Mouse (Mus musculus): ENCODE results near the gene Tmod3. TPM values are rescaled to one million over a fixed set of nuclear protein-coding genes. Genes with fewer than 3 reads are reported as not detected.
A peak's percentile ranks its signal among the peaks of the same experiment; 100 is the strongest.

Gene Tmod3
- polyA plus RNA-seq (2012; rRNA removed) = 24.7 and 28.1 TPM in 2 replicates

DNA sequence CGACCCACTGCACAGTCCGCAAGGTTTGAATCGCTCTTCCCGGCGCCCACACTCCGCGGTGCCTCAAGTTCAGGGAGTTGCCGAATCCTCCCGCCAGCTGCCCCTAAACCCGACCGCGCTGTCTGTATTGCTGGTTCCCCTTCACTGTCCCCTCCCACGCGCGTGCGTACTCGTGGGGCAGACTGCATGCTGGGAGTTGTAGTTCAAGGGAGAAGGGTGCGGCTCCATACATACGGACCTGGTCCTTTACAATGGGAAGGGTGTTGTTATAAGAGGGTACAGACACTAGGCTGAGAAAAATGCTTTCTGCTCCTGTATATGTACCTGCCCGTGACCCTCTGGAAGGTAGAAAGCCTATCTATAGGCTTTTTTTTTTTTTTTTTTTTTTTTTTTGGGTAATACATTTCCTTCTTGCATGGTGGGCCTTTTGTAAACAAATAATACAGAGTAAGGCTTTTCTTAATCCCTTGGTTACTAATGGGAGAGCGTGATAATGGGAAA, at the start of gene Tmod3:
Gene Tmod3, minus strand, starts transcription at position 146 of the 501 bp plus-strand sequence.
- peak; percentile 45 for DNase-seq (ENCODE audit: low read depth)

DNA sequence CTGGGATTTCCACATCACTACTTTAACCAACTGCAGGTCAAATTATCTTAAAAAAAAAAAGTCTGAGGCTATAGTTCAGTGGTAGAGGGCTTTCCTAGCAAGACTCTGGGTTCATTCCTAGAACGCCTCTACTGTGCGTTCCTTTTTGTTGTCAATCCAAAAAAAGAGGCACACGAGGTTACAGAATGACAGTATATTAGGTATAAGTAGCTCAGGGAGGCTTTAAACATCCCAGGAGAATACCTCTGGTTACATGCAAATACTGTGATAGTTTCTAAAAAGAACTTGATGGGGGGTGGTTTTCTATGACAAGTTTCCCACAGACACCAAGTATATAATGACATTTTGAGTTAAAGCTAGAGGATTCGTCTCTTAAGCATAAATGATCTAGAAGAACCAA, 48.0 kb upstream of the Tmod3 start:
- DNase-seq (ENCODE audit: low read depth) = no peak

DNA sequence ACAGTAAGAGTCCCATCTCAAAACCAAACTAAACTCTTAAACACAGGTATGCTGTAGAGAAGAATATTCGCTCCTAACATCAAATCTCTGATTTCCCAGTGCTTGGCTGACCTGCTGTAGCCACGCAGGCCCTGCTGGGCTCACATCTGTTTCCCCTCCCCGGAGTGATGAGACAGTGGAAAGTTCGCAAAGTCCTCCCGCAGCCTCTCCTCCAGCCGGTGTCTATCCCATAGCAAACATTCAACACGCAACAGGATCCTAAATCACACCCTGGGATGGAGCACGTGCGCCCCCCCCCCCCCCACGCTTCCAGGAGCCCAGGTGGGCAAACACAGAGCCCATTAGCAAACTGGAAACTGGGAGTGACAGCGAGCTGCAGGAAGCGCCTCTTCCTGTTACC, 42.1 kb upstream of the Tmod3 start:
- no peak for DNase-seq (ENCODE audit: low read depth)

DNA sequence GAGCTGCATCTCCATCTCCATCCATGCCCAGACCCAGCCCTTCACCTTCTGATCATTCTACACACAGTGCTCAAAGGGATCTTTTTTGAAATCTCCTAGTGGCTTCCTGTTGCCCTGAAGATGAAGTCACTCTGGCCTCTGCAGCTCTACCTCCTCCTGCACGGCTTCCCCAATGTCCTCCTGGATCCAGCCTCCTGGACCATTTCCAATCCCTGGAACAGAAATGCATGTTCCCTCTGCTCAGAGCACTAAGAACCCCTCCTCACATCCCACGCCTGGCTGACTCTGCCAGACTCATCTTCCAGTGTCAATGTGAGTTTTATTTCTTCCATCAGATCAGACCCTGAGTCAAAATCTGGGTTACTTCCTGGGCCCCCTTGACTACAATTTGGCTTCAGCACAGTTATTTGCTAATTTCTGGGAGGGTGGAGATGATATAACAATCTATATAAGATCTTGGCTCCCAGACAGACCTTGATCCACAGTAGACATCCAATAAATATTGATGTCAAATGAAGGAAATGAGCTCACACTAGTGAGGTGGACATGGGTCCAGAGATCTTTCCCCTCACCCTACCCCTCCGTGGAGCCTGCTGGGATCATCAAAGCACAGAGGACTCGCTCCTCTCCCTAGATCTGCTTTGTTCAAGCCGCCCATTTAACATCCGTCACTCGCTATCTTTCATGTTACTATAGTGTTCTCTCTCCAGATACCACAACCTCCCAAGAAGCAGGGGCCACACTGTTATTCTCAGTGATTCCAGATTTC, 40.9 kb upstream of the Tmod3 start:
- no peak for DNase-seq (ENCODE audit: low read depth)

DNA sequence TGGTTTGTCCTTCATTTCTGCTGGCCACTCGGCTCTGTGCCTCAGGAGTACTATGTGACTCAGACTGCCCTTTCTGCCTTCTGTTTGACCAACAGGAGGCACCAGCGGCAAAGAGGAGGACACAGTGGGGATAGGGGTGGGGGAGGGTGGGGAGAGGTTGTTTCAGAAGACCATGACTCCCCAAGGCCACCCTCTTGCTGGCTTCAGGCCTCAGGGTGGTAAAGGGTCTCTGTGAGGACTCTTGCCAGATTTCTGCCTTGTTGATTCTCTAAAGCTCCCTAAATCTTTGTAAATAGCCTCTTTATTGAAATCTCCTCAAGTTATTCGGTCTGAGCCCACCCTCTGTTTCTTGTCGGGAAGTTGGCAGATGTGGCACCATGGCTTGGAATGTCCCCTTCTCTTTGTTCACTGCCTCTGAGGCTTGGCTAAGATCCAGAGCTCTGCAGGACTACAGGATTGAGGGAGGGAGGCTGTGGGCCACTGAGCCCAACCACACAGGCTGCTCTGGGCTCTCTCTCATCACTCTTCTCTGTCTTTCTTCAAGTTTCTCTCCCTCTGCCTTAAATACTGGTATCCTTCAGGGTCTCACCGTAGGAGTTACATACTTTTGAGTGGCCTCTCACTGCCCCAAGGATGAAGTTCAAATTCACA, 39.9 kb upstream of the Tmod3 start:
- no peak for DNase-seq (ENCODE audit: low read depth)

DNA sequence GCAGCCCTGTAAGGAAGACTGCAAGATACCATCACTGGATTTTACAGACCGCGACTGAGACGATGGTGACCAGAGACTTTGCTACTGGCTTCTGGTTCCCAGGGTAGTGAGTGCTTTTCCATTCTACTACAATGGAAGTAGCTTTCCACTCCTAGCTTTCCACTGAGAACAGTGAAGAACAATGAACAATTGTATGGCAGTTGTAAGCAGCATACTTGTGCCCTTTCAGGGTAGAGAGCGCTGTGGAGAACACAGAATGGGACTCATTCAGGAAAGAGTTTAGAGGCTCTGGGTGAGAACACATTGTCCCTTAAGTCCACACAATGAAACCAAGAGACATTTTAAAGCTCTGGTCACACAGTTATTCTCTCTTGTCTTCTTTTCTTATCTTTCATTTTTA, 38.1 kb upstream of the Tmod3 start:
- no peak for DNase-seq (ENCODE audit: low read depth)

DNA sequence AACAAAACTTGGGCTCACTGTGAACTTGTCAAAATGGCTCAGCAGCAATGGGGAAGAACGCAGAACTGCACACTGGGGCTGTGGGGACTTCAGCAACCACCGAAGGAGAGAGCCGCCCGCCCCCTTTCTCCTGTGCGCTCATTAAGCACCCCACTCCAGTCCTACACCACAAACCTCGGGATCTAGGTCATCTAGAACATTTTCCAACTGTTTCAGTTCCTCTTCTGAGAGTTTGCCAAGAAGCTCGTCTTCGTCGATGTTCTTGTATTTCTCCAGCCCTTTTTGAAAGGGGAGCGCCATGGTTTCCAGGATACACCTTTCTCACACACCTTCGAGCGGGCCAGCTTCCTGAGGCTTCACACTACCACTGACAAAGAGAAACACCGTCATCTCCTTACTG, 37.6 kb upstream of the Tmod3 start:
- no peak for DNase-seq (ENCODE audit: low read depth)

DNA sequence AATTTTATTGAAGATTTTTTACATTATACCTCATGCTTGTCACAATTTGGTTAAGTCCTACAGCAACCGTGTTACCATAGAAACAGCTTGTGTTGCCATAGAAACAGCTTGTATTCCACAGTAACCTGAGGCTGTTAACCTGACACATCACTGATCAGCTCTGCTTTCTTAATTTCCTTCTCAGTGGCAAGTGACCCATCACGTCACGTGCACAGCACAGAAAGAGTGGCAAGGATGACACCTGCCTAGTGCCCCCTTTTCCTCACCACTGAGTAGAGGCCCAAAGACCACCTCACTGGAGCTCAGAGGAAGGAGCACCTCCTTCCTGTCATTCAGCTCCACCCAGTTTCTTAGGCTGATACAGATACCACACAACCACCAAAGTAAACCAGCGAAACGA, 34.0 kb upstream of the Tmod3 start:
- DNase-seq (ENCODE audit: low read depth) = no peak

DNA sequence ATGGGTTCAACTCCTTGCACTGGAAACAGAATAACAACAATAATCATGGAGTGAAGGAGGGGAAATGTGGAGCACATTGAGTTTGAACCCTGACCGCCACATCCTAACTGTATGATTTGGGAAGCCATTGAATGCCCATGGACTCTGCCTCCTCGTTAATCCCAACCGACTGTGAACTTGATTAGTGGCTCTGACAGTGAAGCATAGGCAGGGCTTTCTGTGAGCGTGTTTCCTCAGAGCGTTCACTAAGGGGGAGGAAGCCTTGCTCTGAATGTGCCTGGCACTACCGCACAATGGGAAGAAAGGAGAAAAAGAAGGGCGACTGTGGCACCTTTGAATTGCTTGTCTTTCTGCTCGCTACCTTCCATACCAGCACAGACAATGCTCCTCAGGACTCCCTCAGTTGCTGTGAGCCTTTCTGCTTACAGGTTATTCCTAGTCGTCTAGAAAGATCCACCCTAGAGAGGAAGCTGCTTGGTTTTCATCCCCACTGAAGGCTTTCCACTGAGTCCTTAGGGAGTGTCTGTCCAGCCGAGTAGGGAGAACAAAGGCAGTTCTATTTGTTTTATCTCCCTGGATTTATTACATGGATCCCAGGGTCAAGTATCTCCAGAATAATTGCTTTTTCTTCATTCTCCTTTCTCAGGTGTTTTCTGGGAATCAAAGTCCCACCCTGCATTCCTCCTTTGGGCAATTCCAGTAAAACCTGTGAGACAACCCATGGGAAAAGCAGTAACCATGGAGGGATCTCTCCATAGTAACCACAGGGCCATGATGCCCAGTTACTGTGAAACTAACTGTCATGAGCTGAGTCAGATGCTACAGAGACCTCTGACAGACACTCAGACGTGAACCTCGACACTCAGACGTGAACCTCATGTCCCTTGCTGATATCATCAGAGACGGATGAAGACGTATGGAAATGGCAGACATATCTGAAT, 30.7 kb upstream of the Tmod3 start:
- DNase-seq (ENCODE audit: low read depth) = no peak

DNA sequence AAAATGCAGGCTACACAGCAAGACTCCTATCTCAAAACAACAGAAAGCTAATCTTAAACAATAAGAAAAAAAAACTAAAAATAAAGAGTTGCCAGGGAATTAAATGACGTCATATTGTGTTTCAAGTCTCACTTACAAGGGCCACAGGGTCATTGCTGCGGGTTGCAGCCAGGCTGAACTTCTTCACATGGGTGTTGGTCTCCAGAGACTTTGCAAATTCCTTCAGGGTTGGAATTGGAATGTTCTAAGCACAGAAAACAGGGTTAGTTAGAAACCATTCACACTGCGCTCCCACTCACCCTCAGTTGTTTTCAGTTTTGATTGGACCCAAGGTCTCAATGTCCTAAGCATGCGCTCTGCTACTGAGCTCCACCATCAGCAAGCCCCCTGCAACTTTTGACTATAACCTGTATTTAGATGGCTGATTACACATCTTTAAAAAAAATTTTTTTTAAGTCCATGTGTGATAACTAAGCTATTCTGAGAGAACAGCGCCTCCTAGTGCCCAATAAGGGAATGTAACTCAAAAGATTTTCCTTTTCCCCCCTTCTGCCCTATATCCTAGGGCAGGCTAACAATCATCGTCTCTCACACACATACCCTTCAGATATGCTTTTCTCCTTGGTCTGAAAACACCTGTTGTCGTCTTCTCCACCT, 22.4 kb upstream of the Tmod3 start:
- DNase-seq (ENCODE audit: low read depth) = no peak

DNA sequence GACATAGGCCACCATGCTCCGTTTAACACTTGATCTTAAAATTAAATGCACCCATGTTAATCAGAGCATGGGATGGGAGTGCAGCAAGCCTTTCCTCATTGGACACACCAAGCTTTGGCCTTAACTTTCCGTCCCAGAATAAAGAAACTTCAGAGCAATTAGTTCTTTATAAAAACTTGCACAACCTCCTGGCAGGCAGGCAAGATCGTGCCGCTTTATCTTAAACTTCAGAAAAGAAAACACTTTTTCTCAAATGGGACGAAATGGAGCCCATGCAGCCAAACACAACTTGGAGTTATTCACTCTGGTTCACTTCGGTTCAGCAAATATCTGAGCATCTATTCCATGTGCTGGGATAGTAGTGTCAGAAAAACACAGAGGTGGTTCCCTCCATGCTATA, 19.9 kb upstream of the Tmod3 start:
- DNase-seq (ENCODE audit: low read depth) = no peak

DNA sequence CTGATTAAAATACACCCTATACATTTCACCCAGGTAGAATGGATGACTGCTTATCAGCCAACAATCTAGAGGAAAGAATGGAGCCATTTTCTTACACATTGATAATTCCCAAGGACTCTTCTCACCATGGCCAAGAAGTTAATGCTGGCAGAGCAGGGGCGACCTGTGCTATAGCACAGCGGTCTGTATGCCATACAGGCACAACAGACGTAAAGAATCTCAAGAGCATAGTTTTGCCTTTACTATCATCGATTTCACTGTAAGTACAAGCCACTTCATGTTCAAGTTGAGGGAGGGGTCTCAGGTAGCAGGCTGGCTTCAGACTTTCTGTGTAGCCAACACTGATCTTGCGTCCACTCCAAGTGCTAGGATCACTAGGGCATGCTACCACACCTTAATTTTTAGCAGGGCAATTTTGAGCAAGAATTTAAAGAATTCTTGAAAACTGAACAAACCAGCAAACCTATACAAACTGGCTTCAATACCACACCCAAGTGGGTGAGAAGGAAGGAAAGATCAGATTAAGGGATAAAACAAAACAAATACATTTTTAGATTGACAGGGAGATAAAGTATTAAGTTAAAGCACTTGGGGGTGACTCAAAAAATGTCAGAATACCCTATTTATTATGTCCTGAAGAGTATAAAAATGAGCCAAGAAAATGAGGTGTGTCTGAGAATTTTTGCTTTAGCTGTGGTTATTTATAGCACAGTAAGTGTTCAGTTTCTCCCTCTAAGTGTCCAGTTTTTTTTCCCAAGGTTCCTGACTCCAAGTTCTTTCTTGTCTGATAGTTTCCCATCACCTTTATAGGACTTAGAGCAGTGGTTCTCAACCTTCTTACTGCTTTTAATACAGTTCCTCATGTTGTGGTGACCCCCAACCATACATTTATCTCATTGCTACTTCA, 11.8 kb upstream of the Tmod3 start:
- DNase-seq (ENCODE audit: low read depth) = no peak

DNA sequence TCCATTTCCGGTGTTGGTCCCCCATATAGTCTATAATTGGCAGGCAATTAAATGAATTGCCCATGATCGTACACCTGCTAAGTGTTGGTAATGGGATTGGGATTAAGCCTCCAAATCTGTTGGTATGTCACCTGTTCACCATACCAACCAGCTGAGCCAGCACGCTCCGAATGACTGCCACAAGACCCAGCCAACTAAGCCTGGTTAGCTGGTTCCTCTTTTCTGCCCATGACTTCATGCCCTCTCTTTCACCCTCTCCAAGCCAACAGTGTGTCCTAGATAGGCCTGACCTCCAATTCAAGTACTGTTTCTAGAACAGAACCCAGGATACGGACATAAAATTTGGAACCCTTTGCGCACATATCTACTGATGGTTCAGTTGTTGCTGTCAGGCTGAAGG, 8.9 kb upstream of the Tmod3 start:
- DNase-seq (ENCODE audit: low read depth) = no peak

DNA sequence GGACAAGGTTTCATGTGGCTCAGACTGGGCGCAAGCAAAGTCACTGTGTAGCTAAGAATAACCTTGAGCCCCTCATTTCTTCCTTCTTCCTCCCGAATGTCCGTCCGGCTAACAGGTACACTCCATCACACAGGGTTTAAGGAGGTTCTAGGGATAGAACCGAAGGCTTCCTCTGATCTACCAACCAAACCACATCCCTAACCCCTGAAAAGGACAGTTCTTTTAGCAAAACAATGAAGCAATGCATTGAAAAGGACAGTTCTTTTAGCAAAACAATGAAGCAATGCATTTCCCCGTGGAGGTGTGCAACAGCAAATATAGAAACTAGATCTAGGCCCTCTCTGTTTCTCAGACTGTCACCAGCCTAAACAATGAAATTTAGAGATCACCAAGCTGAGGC, 5.4 kb upstream of the Tmod3 start:
- DNase-seq (ENCODE audit: low read depth) = no peak

DNA sequence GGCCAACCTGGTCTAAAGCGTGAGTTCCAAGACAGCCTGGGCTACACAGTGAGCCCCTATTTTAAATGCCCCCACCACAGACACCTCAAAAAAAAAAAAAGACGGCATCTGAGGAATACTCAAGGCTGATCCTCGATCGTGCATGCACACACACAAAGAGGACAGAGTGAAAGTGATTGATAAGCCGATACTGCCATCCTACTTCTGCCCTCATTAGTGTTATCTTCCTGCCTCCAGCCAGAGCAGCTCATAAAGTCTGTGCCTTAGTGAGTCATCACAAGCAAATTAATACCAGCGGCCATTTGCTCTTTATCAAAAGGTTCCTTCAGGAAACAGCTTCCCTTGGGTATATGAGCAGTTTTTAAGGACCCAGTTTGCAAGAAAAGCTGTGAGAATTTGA, 4.2 kb upstream of the Tmod3 start:
- DNase-seq (ENCODE audit: low read depth) = no peak

DNA sequence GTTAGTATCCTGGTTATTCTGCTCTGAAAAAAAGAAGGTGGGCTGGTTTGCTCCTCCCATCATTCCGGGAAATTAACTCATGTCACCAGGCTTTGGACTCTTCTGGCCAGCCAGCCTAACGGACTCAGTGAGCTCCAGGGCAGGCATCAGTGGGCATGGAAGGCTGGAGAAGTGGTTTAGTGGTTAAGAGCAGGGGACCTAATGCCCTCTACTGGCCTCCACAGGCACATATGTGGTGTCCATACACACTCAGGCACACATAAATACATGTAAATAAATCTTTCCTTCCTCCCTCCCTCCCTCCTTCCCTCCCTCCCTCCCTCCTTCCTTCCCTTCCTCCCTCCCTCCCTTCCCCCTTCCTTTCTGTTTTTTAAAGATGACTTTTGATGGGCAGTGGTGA, 3.7 kb upstream of the Tmod3 start:
- DNase-seq (ENCODE audit: low read depth) = no peak

DNA sequence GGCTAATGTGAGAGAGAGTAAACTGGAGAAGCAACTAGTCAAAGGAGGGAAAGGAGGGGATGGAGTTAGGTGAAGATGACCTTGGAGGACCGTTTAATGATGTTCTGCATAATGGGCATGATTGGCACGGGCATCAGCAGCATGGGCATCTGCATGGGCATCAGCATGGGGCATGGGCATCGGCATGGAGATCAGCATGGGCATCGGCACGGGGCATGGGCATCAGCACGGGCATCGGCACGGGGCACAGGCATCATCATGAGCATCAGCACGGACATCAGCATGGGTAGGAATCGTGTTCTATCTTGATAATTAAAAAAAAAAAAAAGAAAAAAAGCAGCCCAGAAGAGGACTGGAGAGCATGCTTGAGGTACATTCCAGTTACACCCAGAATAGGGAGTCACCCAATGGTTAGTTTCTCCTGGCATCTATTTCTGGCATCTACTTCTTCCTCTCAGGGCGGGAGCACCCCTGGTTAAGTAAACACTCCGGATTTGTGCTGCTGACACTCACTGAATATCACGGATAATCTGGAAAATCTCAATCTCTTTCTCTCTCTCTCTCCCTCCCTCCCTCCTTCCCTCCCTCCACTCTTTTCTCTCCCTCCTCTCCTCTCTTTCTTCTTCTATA, 1.7 kb upstream of the Tmod3 start:
- no peak for DNase-seq (ENCODE audit: low read depth)

DNA sequence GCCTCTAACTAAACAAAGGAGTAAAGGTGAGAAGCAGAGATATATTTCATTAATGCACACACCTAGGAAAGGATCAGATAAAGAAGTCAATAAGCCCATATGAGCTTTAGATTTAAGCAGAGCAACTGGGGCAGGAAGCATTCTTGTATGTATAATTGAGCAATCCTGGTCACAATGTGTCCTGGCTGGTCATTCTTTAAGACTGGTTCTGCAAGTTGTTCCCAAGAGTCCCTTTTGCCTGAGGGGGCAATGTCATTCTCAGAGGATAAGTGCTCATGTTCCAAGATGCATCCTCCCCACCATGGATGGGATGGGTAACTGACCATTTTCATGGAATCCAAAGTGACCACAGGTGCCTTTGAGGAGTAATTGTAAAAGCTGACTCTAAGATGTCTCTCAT, 896 bp upstream of the Tmod3 start:
- peak; percentile 45 for DNase-seq (ENCODE audit: low read depth)

DNA sequence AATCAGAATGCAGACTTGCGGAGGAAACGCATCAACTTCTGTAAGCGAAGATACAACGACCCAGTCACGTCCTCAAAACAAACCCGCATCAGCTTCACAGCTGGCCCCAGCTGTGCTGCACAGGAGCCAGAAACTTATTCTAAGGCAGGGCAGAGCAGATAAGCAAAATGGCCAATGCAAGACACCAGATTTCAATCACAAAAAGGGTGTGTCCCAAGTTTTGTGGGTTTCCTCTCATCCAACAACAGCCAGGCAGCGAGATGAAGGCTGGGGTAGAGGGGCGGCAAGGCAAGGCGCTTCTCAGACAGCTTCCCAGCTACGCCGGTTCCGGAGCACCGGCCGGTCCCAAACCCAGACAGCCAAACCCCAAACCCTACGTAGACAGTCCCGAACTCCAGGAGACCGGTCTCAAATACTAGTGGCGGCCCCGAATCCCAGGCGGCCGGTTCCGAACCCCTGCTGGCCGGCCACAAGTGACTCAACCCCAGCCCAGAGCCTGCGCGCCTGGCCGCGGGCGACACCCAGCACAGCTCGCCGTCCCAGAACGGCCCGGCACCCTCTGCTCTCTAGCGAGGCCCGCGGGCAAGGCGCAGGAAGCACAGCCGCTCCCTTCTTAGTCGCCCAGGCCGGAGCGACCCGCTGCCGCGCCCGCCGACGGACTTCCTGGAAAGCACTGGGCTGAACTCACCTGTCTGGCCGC, 495 bp downstream of the Tmod3 start:
- DNase-seq (ENCODE audit: low read depth) = no peak

DNA sequence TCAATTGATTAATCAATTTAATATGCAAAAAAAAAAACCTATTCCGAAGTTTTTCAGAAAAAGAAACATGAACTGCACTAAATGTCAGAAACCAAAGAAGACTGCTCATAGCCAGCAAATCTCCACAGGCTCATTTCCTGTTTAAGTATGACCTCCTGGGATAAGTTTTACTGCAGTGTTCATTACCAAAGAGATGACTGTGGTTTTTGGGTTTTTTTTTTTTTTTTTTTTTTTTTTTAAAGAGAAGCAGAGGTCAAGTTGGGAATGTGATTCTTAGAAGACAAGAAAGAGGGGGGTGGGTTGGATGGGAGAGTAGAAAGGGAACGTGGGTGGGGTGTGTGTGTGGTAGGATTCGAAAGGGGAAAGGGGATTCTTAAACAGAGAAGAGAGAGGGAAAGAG, 1.1 kb downstream of the Tmod3 start:
- no peak for DNase-seq (ENCODE audit: low read depth)

Data from gonadal fat pad, adult 2 months (tissue).